Mouse (Mus musculus) right cerebral cortex, postnatal 4 days (tissue): ENCODE measurements at regions not wholly inside any gene's neighbourhood (a gene's known extent, or its start where the extent isn't known, plus 50 kb on each side); places are given as distances from the start of the nearest gene placed in this dataset.

Experiments used
- DNase-seq: peaks from one replicate; pipeline ENCODE4 v3.0.0-alpha.2; 2022

DNA sequence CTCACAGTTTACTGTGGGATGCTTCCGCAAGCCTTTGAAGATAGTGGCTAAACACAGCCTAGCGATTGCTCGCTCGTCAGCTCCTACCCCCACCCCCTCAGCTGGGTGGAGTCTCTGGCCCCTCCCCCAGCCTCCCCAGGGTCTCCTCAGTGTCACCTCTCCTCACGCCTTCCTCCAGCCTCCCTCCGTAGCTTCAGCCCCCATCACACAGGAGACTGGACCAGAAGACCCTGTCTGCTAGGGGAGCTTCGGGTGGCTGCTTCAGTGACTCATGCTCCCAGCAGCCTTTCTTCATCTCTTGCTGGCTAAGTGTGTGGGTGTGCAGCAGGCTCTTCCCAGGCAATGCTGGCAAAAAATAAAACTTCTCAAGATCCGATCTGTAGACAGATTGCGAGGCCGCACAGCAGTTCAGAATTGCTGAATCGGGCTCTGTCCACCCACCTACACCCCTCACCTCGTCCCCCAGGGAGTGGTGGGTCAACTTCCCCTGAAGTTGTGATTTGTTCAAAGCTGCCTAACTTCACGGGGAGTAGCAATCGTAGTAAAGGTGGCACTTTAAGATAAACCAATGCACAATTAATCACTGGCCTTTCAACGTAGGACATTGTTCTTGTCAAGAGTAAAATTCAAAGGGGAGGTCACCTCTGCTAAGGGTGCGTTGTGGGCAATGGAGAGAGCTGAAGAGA, 61.2 kb upstream of the Ankrd28 start:
- peak; percentile 21 for DNase-seq

DNA sequence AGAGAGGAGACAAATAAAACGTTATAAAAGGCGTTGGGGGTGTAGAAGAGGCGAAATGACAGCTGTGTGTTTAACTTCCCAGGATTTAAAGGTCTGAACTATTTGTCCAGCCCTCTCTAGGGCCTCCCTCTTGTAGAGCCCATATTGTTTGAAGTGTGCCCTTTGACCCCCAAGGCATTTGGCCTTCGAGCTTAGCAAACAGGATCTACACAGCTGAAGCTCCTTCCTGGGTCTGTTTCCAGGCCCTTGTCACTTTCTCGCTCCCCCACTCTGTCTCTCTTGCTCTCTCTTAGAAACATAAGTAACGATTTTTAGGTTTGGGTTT, 61.7 kb upstream of the Ankrd28 start:
- no peak for DNase-seq

DNA sequence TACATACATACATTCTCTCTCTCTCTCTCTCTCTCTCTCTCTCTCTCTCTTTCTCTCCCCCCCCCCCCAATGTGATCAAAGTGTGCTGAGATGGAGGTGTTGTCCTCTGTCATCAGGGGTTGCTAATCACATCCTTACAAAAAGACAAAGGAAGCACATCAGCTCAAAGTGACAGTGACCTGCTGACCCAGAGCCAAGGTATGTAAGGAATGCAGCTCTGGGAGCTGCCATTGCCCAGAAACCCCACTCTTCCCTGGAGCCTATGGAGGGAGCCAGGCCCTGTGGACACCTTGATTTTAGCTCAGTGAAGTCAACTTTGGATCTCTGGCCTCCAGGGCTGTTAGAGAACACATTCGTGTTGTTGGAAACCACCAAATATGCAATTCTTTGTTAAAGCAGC, 66.0 kb upstream of the Ankrd28 start:
- DNase-seq, result no peak

DNA sequence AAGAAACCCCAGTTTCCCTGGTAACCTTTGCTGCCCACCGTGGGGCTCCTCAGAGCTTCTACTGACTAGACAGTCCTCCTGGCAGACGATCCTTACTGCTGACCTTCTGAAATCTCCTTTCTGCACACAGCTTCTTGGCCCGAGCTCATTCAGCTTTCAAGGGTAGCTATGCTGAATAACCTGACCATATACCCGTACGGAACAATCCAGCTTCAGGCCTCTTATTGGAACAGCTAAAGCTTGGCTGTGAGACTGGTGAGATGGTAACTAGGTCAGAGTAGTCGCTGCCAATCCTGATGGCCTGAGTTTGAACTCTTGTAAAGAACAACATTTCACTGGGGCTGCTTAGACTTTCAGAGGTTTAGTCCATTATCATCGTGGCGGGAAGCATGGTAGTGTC, 69.1 kb upstream of the Ankrd28 start:
- no peak for DNase-seq

DNA sequence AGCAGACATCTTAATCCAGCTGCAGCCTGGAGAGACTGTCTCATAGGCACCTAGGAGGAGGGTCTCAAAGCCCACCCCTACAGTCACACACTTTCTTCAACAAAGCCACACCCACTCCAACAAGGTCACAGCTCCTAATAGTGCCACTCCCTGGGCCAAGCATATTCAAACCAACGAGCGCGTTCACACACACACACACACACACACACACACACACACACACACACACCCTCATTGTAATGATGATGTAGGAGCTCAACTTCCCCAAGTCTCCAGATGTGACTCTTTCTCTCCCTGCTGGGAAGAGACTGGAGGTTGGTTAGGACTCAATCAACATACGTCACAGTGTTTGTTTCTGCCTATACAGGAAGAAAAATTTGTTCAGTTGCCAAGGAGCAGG, 69.5 kb upstream of the Ankrd28 start:
- DNase-seq, result no peak

DNA sequence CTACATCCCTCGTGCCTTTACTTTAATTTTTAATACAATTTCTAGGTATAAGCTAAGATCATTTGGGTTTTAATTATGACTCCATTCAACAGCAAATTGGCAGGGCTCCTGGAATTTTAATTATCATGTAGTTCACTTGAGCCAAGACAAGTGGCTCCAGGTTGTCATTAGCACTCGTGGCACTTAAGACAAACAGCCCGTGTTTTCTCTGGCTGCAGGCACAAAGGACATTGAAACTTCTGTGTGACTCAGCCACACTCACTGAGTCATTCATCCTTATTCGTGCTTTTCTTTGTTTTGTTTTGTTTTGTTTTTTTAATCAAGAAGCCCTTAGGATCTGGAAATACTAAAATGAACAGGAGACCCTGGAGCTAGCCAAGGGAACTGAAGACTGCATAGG, 71.5 kb upstream of the Ankrd28 start:
- DNase-seq, result no peak

DNA sequence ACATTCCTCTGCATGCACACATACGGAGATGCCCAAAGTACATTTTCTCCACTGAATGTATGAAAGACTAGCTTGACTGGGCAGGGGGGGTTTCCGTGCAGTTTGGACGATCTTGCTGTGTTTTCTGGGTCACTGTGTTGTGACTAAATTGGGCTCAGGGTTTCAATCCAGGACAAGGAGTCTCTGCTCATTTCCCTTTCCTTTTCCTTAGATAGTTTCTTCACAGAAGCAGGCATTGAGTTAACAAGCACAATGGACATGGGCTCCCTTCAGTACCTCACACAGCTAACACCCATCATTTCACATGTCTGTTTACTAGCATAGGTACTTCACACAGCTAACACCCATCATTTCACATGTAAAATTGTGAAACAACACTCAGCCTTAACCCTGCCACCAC, 73.2 kb upstream of the Ankrd28 start:
- no peak for DNase-seq

- DNase-seq, result no peak
Measured at GRCm38 (mm10) chr14:31908591-31908990, 78.1 kb upstream of the Ankrd28 start.

- no peak for DNase-seq
Measured at GRCm38 (mm10) chr14:31909291-31909690, 78.8 kb upstream of the Ankrd28 start.

DNA sequence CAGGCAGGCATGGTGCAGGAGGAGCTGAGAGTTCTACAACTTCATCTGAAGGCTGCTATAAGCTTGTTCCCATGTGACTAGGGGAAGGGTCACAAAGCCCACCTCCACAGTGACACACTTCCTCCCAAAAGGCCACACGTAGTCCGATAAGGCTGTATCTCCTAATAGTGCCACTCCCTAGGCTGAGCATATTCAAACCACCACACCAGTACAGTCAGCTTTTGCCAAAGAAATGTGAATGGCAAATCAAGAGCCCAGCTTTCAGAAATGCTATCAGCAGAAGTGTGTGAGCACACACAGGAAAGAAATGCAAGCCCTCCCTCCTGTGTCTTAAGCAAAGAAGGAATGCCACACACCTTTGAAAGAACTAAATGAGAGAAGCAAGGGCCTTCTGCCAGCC, 80.4 kb upstream of the Ankrd28 start:
- no peak for DNase-seq

DNA sequence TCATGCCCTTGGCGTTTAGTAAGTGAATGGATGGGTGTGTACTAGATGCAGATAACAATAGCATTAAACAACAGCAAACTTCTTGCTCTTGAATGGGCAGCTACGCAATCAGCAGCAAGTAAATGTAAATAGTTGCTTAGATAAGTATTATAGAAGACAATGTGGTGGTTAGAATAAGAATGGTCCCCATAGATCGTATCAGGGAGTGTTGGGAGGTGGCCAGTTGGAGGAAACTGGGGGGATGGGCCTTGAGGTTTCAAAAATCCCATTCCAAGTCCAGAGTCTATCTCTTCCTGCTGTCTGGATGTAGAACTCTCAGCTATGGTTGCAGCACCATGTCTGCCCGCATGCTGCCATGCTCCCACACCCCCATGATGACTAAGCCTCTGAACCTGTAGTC, 88.0 kb upstream of the Ankrd28 start:
- no peak for DNase-seq

GRCm38 (mm10) chr14:31918921-31919320, 88.5 kb upstream of the Ankrd28 start:
- no peak for DNase-seq

- DNase-seq, result no peak
Measured at GRCm38 (mm10) chr14:31929161-31929707, 98.8 kb upstream of the Ankrd28 start.

DNA sequence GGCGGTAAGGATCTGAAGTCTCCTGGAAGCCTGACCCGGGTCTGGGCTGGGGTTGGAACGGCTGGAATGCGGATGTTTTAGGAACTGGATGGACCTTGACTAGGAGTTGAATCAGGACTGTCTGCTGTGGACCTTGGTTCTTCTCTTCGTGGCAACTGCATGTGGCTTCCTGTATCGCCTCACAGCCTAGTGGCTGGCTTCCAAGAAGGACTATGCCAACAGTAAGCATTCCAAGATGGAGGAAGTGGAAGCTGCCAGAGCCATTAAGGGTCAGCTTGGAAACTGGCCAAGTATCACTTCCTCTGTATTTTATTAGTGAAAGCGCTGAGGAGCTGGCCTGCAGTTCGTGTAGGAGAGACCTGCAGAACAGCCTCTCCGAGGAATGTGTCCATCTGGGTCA, 98.4 kb upstream of the Galnt15 start:
- peak; percentile 25 for DNase-seq

GRCm38 (mm10) chr14:31931971-31932370, 96.8 kb upstream of the Galnt15 start:
- no peak for DNase-seq

DNA sequence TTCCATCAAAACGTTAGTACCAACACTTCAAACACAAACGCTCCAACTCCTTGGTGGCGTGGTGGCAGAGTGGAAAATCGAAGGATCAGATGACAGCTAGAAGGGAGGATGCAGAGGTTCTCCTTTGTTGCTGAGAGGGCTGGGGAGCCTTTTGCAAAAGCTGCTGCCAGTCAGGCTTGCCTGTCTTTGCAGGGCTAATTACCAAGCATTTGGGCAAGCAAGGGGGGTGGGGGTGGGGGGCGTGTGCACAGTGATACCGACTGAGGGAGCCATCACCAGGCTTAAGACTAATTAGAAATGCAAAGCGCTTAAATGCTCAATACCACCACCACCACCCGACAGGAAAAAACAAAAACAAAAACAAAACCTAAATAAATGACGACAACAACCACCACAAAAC, 95.3 kb upstream of the Galnt15 start:
- peak; percentile 22 for DNase-seq

DNA sequence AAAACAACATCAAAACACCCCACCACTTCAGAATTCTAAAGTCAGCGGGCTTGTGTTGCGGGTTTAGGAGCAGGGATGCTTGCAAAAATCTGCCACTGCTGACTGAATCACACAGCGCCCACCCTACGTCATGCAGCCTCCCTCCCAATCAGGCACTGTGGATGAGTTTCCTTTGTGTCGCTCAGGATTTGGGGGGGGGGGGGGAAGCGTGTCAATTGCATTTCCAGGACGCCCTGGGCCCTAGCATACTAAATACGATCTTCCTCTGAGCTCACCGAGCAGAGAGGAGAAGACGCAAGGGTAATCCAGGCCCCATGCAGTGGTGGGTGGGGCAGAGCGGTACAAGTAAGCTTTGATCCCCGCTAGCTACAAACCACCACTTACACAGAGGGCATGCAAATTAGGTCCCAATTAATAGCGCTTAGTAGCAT, 94.9 kb upstream of the Galnt15 start:
- DNase-seq, result peak; percentile 71

- peak; percentile 45 for DNase-seq
Measured at GRCm38 (mm10) chr14:31934321-31934720, 94.5 kb upstream of the Galnt15 start.

DNA sequence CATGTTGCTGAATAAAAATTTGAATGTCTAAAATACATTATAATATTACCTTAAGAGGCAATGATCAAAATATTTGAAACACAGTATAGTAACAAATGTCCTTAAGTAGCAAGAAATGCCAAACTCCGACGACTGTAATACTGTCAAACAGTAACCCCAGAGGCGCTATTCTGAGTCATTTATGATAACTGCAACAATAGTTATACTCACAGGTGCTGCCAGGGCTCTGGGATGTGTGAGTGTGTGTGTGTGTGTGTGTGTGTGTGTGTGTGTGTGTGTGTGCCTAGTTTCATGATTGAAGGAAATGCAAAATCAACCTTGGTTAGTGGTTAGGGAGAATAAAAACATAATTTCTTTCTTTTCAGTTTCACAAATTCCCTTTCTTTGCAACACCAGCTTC, 94.0 kb upstream of the Galnt15 start:
- no peak for DNase-seq

DNA sequence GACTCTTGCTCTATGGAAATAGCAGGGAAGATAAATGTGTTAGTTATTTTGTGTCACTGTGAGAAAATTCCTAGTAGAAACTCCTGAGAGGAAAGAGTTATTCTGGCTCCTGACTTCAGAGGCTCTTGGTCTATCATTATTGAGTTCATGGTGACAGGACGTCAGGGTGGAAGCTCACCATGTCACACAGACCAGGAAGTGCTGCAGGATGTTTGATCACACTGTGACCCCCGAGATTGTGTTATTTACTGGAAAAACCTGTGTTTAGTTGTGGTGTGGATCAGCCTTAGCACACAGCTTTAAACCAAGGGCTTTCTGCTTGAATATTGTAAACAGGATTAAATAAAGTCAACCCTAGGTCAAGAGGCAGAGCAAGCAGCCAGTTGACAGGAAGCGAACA, 93.4 kb upstream of the Galnt15 start:
- no peak for DNase-seq

GRCm38 (mm10) chr14:31936581-31936980, 92.2 kb upstream of the Galnt15 start:
- DNase-seq, result no peak

DNA sequence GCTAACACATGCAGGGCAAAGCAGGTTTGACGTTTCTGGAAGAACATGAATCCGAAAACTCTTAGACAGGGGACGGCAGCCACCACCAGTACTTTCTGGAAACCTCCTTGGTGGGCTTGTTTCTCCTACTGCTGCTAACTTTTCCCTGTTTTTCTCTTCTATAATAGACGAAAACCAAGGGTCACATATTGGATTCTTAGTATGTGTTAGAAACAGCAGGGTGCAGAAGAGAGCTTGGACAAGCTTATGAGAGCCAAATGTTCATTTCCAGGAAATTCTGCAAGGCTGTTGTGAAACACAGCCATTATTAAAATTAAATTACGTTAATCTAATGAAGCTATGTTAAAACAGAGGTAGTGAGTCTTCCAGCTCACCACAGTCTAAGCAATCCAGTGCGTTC, 87.9 kb upstream of the Galnt15 start:
- no peak for DNase-seq

- DNase-seq, result no peak
Measured at GRCm38 (mm10) chr14:31942266-31942960, 86.4 kb upstream of the Galnt15 start.

GRCm38 (mm10) chr14:31944682-31945081, 84.1 kb upstream of the Galnt15 start:
- no peak for DNase-seq

GRCm38 (mm10) chr14:31945125-31945524, 83.7 kb upstream of the Galnt15 start:
- no peak for DNase-seq
